Mouse (Mus musculus): Measurements from ENCODE around the gene Cyp8b1. TPM values are rescaled to one million over a fixed set of nuclear protein-coding genes. Genes with fewer than 3 reads are reported as not detected.

Gene Cyp8b1
- polyA plus RNA-seq, 1 experiment from 2014 or later = not detected

GRCm38 (mm10) chr9:121908321-121908720, 7.8 kb downstream of the Cyp8b1 start:
- no peaks in the 10 kb centered on the region for H3K9me3 ChIP-seq (ENCODE audit: control insufficient read depth, low read length)
- H3K4me1 ChIP-seq (ENCODE audit: control insufficient read depth, insufficient read depth, low read length) = no peaks in the 10 kb centered on the region
- H3K4me3 ChIP-seq (ENCODE audit: low read depth, low read length) = no peak overlapping the region
- no peaks in the 10 kb centered on the region for H3K36me3 ChIP-seq (ENCODE audit: control insufficient read depth, insufficient read depth, low read length)
- no peak for ATAC-seq (ENCODE audit: low FRiP score)
- H3K27me3 ChIP-seq (ENCODE audit: control insufficient read depth, insufficient read depth, low read length) = no peaks in the 10 kb centered on the region
- no peak overlapping the region for H3K4me2 ChIP-seq
- no peak for DNase-seq (ENCODE audit: low spot score, missing footprints)
- no peak overlapping the region for H3K9ac ChIP-seq (ENCODE audit: low read length)
- no peak overlapping the region for H3K27ac ChIP-seq (ENCODE audit: low read depth, low read length)
- 90% methylated on average over 17 of the region's 17 CpGs for WGBS

- Histone ChIP-seq H3K27me3 (ENCODE audit: control insufficient read depth, insufficient read depth, low read length) (no peaks in the 10 kb centered on the region), H3K4me1 (ENCODE audit: control insufficient read depth, insufficient read depth, low read length) (no peaks in the 10 kb centered on the region), H3K9me3 (ENCODE audit: control insufficient read depth, low read length) (no peaks in the 10 kb centered on the region), H3K9ac (ENCODE audit: low read length) (no peak overlapping the region), H3K36me3 (ENCODE audit: control insufficient read depth, insufficient read depth, low read length) (no peaks in the 10 kb centered on the region), H3K4me3 (ENCODE audit: low read depth, low read length) (no peak overlapping the region), H3K27ac (ENCODE audit: low read depth, low read length) (no peak overlapping the region), H3K4me2 (no peak overlapping the region)
- no peak for ATAC-seq (ENCODE audit: low FRiP score)
- WGBS = 77% methylated on average over 10 of the region's 10 CpGs
- DNase-seq (ENCODE audit: low spot score, missing footprints) = no peak
These were observed 8.6 kb downstream of the Cyp8b1 start for GRCm38 (mm10) chr9:121907356-121908070.

GRCm38 (mm10) chr9:121906456-121906855, 9.6 kb downstream of the Cyp8b1 start:
- no peak for ATAC-seq (ENCODE audit: low FRiP score)
- no peaks in the 10 kb centered on the region for H3K9me3 ChIP-seq (ENCODE audit: control insufficient read depth, low read length)
- no peaks in the 10 kb centered on the region for H3K4me1 ChIP-seq (ENCODE audit: control insufficient read depth, insufficient read depth, low read length)
- H3K9ac ChIP-seq (ENCODE audit: low read length) = no peak overlapping the region
- 86% methylated on average over 5 of the region's 5 CpGs for WGBS
- no peak overlapping the region for H3K27ac ChIP-seq (ENCODE audit: low read depth, low read length)
- H3K4me2 ChIP-seq = no peak overlapping the region
- H3K4me3 ChIP-seq (ENCODE audit: low read depth, low read length) = no peak overlapping the region
- H3K27me3 ChIP-seq (ENCODE audit: control insufficient read depth, insufficient read depth, low read length) = no peaks in the 10 kb centered on the region
- DNase-seq (ENCODE audit: low spot score, missing footprints) = no peak
- no peaks in the 10 kb centered on the region for H3K36me3 ChIP-seq (ENCODE audit: control insufficient read depth, insufficient read depth, low read length)

GRCm38 (mm10) chr9:121905556-121906185, 10.4 kb downstream of the Cyp8b1 start:
- ATAC-seq (ENCODE audit: low FRiP score) = no peak
- Histone ChIP-seq H3K9me3 (ENCODE audit: control insufficient read depth, low read length) (no peaks in the 10 kb centered on the region), H3K4me3 (ENCODE audit: low read depth, low read length) (no peak overlapping the region), H3K27ac (ENCODE audit: low read depth, low read length) (no peak overlapping the region), H3K36me3 (ENCODE audit: control insufficient read depth, insufficient read depth, low read length) (no peaks in the 10 kb centered on the region), H3K9ac (ENCODE audit: low read length) (no peak overlapping the region), H3K27me3 (ENCODE audit: control insufficient read depth, insufficient read depth, low read length) (no peaks in the 10 kb centered on the region), H3K4me1 (ENCODE audit: control insufficient read depth, insufficient read depth, low read length) (no peaks in the 10 kb centered on the region), H3K4me2 (no peak overlapping the region)
- 90% methylated on average over 4 of the region's 4 CpGs for WGBS
- no peak for DNase-seq (ENCODE audit: low spot score, missing footprints)

GRCm38 (mm10) chr9:121904946-121905345, 11.2 kb downstream of the Cyp8b1 start:
- H3K27ac ChIP-seq (ENCODE audit: low read depth, low read length) = no peak overlapping the region
- H3K4me2 ChIP-seq = no peak overlapping the region
- no peak overlapping the region for H3K4me3 ChIP-seq (ENCODE audit: low read depth, low read length)
- 89% methylated on average over 7 of the region's 7 CpGs for WGBS
- H3K4me1 ChIP-seq (ENCODE audit: control insufficient read depth, insufficient read depth, low read length) = no peaks in the 10 kb centered on the region
- no peak for ATAC-seq (ENCODE audit: low FRiP score)
- H3K36me3 ChIP-seq (ENCODE audit: control insufficient read depth, insufficient read depth, low read length) = no peaks in the 10 kb centered on the region
- no peaks in the 10 kb centered on the region for H3K9me3 ChIP-seq (ENCODE audit: control insufficient read depth, low read length)
- H3K9ac ChIP-seq (ENCODE audit: low read length) = no peak overlapping the region
- no peaks in the 10 kb centered on the region for H3K27me3 ChIP-seq (ENCODE audit: control insufficient read depth, insufficient read depth, low read length)
- DNase-seq (ENCODE audit: low spot score, missing footprints) = no peak

GRCm38 (mm10) chr9:121904319-121904718, 11.8 kb downstream of the Cyp8b1 start:
- ATAC-seq (ENCODE audit: low FRiP score) (no peak), DNase-seq (ENCODE audit: low spot score, missing footprints) (no peak)
- Histone ChIP-seq H3K27me3 (ENCODE audit: control insufficient read depth, insufficient read depth, low read length) (no peaks in the 10 kb centered on the region), H3K27ac (ENCODE audit: low read depth, low read length) (no peak overlapping the region), H3K9ac (ENCODE audit: low read length) (no peak overlapping the region), H3K9me3 (ENCODE audit: control insufficient read depth, low read length) (no peaks in the 10 kb centered on the region), H3K36me3 (ENCODE audit: control insufficient read depth, insufficient read depth, low read length) (no peaks in the 10 kb centered on the region), H3K4me1 (ENCODE audit: control insufficient read depth, insufficient read depth, low read length) (no peaks in the 10 kb centered on the region), H3K4me3 (ENCODE audit: low read depth, low read length) (no peak overlapping the region), H3K4me2 (no peak overlapping the region)
- WGBS = 89% methylated on average over 4 of the region's 4 CpGs

GRCm38 (mm10) chr9:121903476-121904305, 12.4 kb downstream of the Cyp8b1 start:
- Histone ChIP-seq H3K27ac (ENCODE audit: low read depth, low read length) (no peak overlapping the region), H3K36me3 (ENCODE audit: control insufficient read depth, insufficient read depth, low read length) (no peaks in the 10 kb centered on the region), H3K9ac (ENCODE audit: low read length) (no peak overlapping the region), H3K27me3 (ENCODE audit: control insufficient read depth, insufficient read depth, low read length) (no peaks in the 10 kb centered on the region), H3K9me3 (ENCODE audit: control insufficient read depth, low read length) (no peaks in the 10 kb centered on the region), H3K4me1 (ENCODE audit: control insufficient read depth, insufficient read depth, low read length) (no peaks in the 10 kb centered on the region), H3K4me3 (ENCODE audit: low read depth, low read length) (no peak overlapping the region), H3K4me2 (no peak overlapping the region)
- ATAC-seq (ENCODE audit: low FRiP score) (no peak), DNase-seq (ENCODE audit: low spot score, missing footprints) (no peak)
- 83% methylated on average over 8 of the region's 8 CpGs for WGBS

GRCm38 (mm10) chr9:121901710-121902700, 14.1 kb downstream of the Cyp8b1 start:
- H3K4me1 ChIP-seq (ENCODE audit: control insufficient read depth, insufficient read depth, low read length) = no peaks in the 10 kb centered on the region
- no peak overlapping the region for H3K9ac ChIP-seq (ENCODE audit: low read length)
- no peaks in the 10 kb centered on the region for H3K36me3 ChIP-seq (ENCODE audit: control insufficient read depth, insufficient read depth, low read length)
- no peak overlapping the region for H3K4me3 ChIP-seq (ENCODE audit: low read depth, low read length)
- no peak for DNase-seq (ENCODE audit: low spot score, missing footprints)
- H3K9me3 ChIP-seq (ENCODE audit: control insufficient read depth, low read length) = no peaks in the 10 kb centered on the region
- no peak overlapping the region for H3K27ac ChIP-seq (ENCODE audit: low read depth, low read length)
- 80% methylated on average over 5 of the region's 5 CpGs for WGBS
- ATAC-seq (ENCODE audit: low FRiP score) = no peak
- H3K4me2 ChIP-seq = no peak overlapping the region
- H3K27me3 ChIP-seq (ENCODE audit: control insufficient read depth, insufficient read depth, low read length) = no peaks in the 10 kb centered on the region
